Mouse (Mus musculus): ENCODE results near the gene Dennd5b.

DNA sequence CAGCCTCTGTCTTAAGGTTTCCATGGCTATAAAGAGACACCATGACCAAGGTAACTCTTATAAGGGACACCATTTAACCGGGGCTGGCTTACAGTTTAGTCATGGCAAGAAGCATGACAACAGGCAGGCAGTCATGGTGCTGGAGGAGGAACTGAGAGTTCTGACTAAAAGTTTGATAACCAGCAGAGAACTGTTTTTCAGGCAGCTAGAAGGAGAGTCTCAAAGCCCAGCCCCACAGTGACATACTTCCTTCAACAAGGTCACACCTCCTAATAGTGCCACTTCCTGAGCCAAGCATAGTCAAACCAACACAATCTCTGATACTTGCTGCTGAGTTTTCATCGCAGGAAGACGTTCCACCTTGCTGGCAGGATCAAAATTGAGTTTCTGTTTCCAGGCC, 37.5 kb upstream of the Dennd5b start:
- no peak for TF ChIP-seq CTCF (IDR thresholded peaks at IDR 0.05 in 2 of 3, conservative IDR thresholded peaks at IDR 0.05 in 1 of 3; ENCODE audit: control insufficient read depth in 1 of 3, insufficient read depth in 1 of 3, low read depth in 2 of 3, low read length in 3 of 3, poor library complexity in 1 of 3, severe bottlenecking in 1 of 3)
- no peak for TF ChIP-seq JUND (IDR thresholded peaks at IDR 0.05; ENCODE audit: low read depth, low read length)
- no peak for TF ChIP-seq POLR2AphosphoS2 (IDR thresholded peaks at IDR 0.05; ENCODE audit: low read length)
- no peak for TF ChIP-seq POLR2A (IDR thresholded peaks at IDR 0.05; ENCODE audit: control insufficient read depth in 1 of 2, insufficient read depth in 1 of 2, low read depth in 1 of 2, low read length in 2 of 2, poor library complexity in 1 of 2)
- TF ChIP-seq EP300 (IDR thresholded peaks at IDR 0.05; ENCODE audit: low read depth in 1 of 2, low read length in 2 of 2) = no peak
- no peak for TF ChIP-seq MAFK (IDR thresholded peaks at IDR 0.05; ENCODE audit: borderline replicate concordance, low read depth, low read length)

Data from MEL (cell line).